Mouse (Mus musculus) activated CD4-positive, CD25-positive, alpha-beta regulatory T cell (primary cell): Measurements from ENCODE around the gene Klra6. TPM values are rescaled to one million over a fixed set of nuclear protein-coding genes. Genes with fewer than 3 reads are reported as not detected.

ENCODE experiments used
- polyA plus RNA-seq, 2 experiments: library from polyadenylated mRNA; unstranded; fragments of 100-300 nt; shearing (Covaris generic); gene quantifications; one replicate each; pipeline ENCODE4 v1.2.1; 2017

Klra6 gene
- not detected for polyA plus RNA-seq

DNA sequence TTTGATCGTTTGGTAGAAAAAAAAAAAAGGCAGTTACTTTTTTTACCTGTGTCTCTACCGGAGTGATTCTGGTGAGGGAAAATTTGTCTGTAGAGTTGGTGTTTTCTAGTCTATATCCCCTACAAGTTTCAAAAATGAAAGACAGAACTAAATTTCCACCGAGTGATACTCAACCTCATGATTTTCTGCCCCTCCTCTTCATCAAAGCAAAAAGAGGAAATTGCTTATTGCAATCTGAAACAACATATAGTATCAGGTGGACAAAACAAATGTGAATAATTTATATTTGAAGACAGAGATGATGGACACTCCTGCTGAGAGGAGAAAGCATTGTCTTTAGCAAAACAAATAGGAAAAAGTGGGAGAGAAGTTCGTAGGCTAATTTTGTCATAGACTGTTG is at the start of gene Klra6:
Gene Klra6, minus strand, starts transcription at position 101 of the 400 bp plus-strand sequence.

DNA sequence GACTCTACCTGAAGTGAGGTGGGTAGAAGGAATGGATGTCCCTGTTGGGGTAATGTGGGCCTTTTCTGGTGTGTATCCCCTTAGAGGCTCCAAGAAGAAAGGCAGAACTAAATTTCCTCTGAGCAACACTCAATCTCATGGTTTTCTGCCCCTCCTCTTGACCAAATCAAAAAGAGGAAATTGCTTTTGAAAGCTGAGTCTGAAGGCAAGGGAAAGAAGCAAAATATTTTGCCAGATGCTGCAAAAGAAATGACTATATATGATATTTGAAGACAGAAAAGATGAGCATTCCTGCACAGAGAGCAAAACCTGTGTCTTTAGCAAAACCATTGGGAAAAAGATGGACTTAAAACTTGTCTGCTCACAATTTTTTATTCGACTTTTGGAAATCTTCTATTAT is 40.4 kb upstream of the Klra6 start, which contains the start of gene Klra4:
Gene Klra4, minus strand, starts transcription at position 101 of the 400 bp plus-strand sequence.

Other genes starting within 250 kb of the Klra6 start
- gene Gm156, start 242.7 kb downstream of the Klra6 start, polyA plus RNA-seq = not detected
- not detected for gene Gm17631, start 164.3 kb downstream of the Klra6 start, polyA plus RNA-seq
- under 1 TPM in 1 of 2 experiments, not detected in 1; 0.31 TPM for gene Klra17, start 150.3 kb downstream of the Klra6 start, polyA plus RNA-seq
- not detected for gene Klra5, start 109.3 kb downstream of the Klra6 start, polyA plus RNA-seq
- under 1 TPM in 1 of 2 experiments, not detected in 1; 0.23 TPM for gene Klra4, start 40.3 kb upstream of the Klra6 start, polyA plus RNA-seq
- gene Klra8, start 102.9 kb upstream of the Klra6 start, polyA plus RNA-seq = under 1 TPM in 1 of 2 experiments, not detected in 1; 0.15 TPM
- gene Klra9, start 166.2 kb upstream of the Klra6 start, polyA plus RNA-seq = not detected
- gene Klra7, start 206.4 kb upstream of the Klra6 start, polyA plus RNA-seq = under 1 TPM in 1 of 2 experiments, not detected in 1; 0.43 TPM